ENCODE assay signal across 17 mouse cellular contexts in the genomic region with DNA sequence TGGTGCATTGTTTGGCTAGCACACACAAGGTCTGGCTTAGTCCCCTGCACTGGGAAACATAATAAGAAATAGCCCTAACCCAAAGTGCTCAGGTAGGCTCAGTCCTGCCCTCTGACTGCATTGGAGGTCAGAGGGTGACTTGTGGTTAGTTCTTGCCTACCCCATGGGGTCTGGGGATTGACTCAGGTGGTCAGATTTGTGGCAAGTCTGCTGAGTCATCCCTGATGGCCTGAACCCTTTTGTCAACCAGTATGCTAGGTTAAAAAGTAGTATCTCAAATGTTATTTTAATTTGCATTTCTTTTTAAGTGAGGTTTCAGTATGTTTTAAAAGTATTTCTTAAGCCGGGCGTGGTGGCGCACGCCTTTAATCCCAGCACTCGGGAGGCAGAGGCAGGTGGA.
"Had no signal": no experiment of that assay in that cellular context is flagged by ENCODE, and none has a peak within 500 bp of the region (broad histone marks: within the 10 kb centered on the region; RNA-seq: fewer than 3 reads in every experiment).

No protein-coding gene starts in this region.

- DNase-seq: retina, postnatal 1 day; right cerebral cortex, adult 18-20 months; right cerebral cortex, postnatal 14 days; right cerebral cortex, postnatal 25 days; right cerebral cortex, postnatal 4 days; spleen, adult 18-20 months; thymus, adult 18-20 months; thymus, adult 2 months; thymus, postnatal 14 days; thymus, postnatal 25 days; thymus, postnatal 36 days; thymus, postnatal 4 days had no signal

- H3K4me1 ChIP-seq: neural tube, embryonic 12.5 days; neural tube, embryonic 13.5 days; neural tube, embryonic 15.5 days; stomach, embryonic 15.5 days had no signal

- H3K27ac ChIP-seq: neural tube, embryonic 12.5 days; neural tube, embryonic 13.5 days; neural tube, embryonic 15.5 days; stomach, embryonic 15.5 days; stomach, postnatal 0 days had no signal

- H3K9me3 ChIP-seq: neural tube, embryonic 12.5 days; neural tube, embryonic 13.5 days; neural tube, embryonic 15.5 days; stomach, embryonic 15.5 days had no signal

- H3K9ac ChIP-seq: neural tube, embryonic 12.5 days; neural tube, embryonic 13.5 days; neural tube, embryonic 15.5 days; stomach, embryonic 15.5 days had no signal

- H3K4me3 ChIP-seq: neural tube, embryonic 12.5 days; neural tube, embryonic 13.5 days; neural tube, embryonic 15.5 days; stomach, embryonic 15.5 days had no signal
